Mouse (Mus musculus) lung, postnatal 0 days (tissue): Measurements from ENCODE around the gene Psenen. TPM values are rescaled to one million over a fixed set of nuclear protein-coding genes. Genes with fewer than 3 reads are reported as not detected.

ENCODE experiments used
- ATAC-seq: fragments of 200-750 bp; cut with Nextera tagmentation; 2 replicates; pipeline ENCODE4 v1.8.0; 2017; ENCODE audit warnings: moderate library complexity
- DNase-seq: peaks from one replicate; pipeline ENCODE4 v3.0.0-alpha.2; 2016; ENCODE audit warnings: low spot score
- H3K27ac ChIP-seq: fragments of 300-500 bp; sonication (generic); 2 replicates; pipeline ENCODE4 v1.5.1; 2014; ENCODE audit warnings: antibody characterized with exemption, mild to moderate bottlenecking, low read length, mixed read lengths
- H3K27me3 ChIP-seq: fragments of 300-500 bp; sonication (generic); replicated peaks from 2 replicates; pipeline ENCODE4 v1.6.1; 2014; ENCODE audit warnings: low read length, mixed read lengths; ENCODE audit not compliant: insufficient read depth
- H3K36me3 ChIP-seq: fragments of 300-500 bp; sonication (generic); 2 replicates; pipeline ENCODE4 v1.6.1; 2014; ENCODE audit warnings: low read length, mixed read lengths; ENCODE audit not compliant: insufficient read depth
- H3K4me1 ChIP-seq: fragments of 300-500 bp; sonication (generic); 2 replicates; pipeline ENCODE4 v1.6.1; 2014; ENCODE audit warnings: antibody characterized with exemption, low read depth, low read length, mixed read lengths; ENCODE audit not compliant: insufficient read depth
- H3K4me2 ChIP-seq: fragments of 300-500 bp; sonication (generic); replicated peaks from 2 replicates; pipeline ENCODE4 v1.6.1; 2014; ENCODE audit warnings: low read depth, mild to moderate bottlenecking, low read length, moderate library complexity, mixed read lengths
- H3K4me3 ChIP-seq: fragments of 300-500 bp; sonication (generic); 2 replicates; pipeline ENCODE4 v1.5.1; 2014; ENCODE audit warnings: low read depth, low read length
- H3K9ac ChIP-seq: fragments of 300-500 bp; sonication (generic); replicated peaks from 2 replicates; pipeline ENCODE4 v1.6.1; 2014; ENCODE audit warnings: low read depth, mild to moderate bottlenecking
- H3K9me3 ChIP-seq: fragments of 300-500 bp; sonication (generic); 2 replicates; pipeline ENCODE4 v1.6.1; 2016; ENCODE audit warnings: low read length, mixed read lengths
- CTCF ChIP-seq: IDR thresholded peaks from 2 replicates; pipeline ENCODE4 v1.5.1; 2016; ENCODE audit warnings: antibody characterized with exemption, mild to moderate bottlenecking
- EP300 ChIP-seq: IDR thresholded peaks from 2 replicates; pipeline ENCODE4 v1.6.1; 2016; ENCODE audit warnings: antibody characterized with exemption, mild to moderate bottlenecking, control low read depth
- WGBS: fragments of 180-500 bp; shearing (Covaris S2); extraction: QIAGEN DNeasy Blood & Tissue Kit; methylation state at CpG from one replicate; pipeline ENCODE4 v1.1.7; 2014; 5-methylcytosine and 5-hydroxymethylcytosine counted together
- polyA plus RNA-seq: library from polyadenylated mRNA; unstranded; fragments of >200 nt; fragmentation: Nextera tagmentation; extraction: Ambion mirVana; gene quantifications from 2 replicates; pipeline ENCODE4 v1.2.1, GENCODE M21; 2015

Psenen gene
- polyA plus RNA-seq, 1 experiment from 2014 or later = 184 TPM

DNA sequence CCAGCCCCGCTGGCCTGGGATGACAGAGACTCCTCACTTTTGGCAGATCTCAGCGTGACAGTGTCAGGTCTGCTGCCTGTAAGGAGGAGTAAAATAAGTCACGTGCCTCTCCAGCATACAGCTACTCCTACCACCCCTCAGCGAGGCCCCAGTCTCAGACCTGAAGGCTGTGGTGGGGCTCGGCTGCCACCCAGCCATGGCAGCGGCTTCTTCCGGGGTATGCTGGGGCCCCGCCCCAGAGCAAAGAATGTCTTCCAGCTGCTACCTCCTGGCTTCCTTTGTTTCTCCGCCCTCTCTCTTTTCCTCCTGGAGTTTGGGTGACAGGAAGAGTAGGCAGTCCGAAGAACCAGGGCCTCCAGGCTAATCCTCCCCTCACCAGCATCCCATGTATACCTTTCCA lies 37.5 kb downstream of the Psenen start:
- peaks cover 11% of the 10 kb centered on the region; the same call in 1 of the 2 replicates for H3K36me3 ChIP-seq
- peaks cover 4% of the 10 kb centered on the region; the same call in 1 of the 2 replicates for H3K4me1 ChIP-seq
- no peaks in the 10 kb centered on the region for H3K9me3 ChIP-seq
- H3K27me3 ChIP-seq = no peaks in the 10 kb centered on the region
- 32% methylated on average over 10 of the region's 10 CpGs for WGBS
- H3K9ac ChIP-seq = no peak overlapping the region
- H3K4me2 ChIP-seq = peak overlapping the region; percentile 40
- peak; percentile 65 for ATAC-seq
- 0 out of 2 replicates have a peak overlapping the region, but pooled peaks have one; percentile 4 for H3K27ac ChIP-seq
- peak; percentile 65 for DNase-seq
- peak overlapping the region; percentile 3; the same call in 1 of the 2 replicates for H3K4me3 ChIP-seq
- TF ChIP-seq CTCF (no peak), EP300 (no peak)

DNA sequence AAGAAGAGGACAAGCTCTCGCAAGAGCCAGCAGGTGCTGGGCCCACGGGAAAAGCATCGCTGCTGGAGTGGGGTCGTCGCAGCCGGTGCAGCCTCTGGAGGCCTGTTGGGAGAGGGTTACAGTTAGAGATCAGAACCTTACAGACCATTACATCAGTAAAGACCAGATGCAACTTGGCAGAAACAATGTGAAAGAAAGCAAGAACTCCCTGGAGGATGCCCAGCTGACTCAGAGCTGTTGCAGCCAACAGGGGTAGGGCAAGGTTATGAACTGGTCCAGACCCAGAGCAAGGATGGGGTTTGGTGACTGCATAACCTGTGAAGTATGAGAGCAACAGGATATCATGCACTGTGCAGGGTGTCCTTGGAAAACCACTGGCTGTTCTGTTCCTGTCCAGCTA lies 38.9 kb downstream of the Psenen start:
- ATAC-seq (no peak), DNase-seq (no peak)
- no peak overlapping the region for H3K4me3 ChIP-seq
- no peak overlapping the region for H3K9ac ChIP-seq
- no peaks in the 10 kb centered on the region for H3K36me3 ChIP-seq
- no peak overlapping the region for H3K27ac ChIP-seq
- H3K9me3 ChIP-seq = no peaks in the 10 kb centered on the region
- TF ChIP-seq CTCF = no peak
- no peak for TF ChIP-seq EP300
- 94% methylated on average over 6 of the region's 6 CpGs for WGBS
- peaks cover 4% of the 10 kb centered on the region; the same call in 1 of the 2 replicates for H3K4me1 ChIP-seq
- no peak overlapping the region for H3K4me2 ChIP-seq
- H3K27me3 ChIP-seq = no peaks in the 10 kb centered on the region

DNA sequence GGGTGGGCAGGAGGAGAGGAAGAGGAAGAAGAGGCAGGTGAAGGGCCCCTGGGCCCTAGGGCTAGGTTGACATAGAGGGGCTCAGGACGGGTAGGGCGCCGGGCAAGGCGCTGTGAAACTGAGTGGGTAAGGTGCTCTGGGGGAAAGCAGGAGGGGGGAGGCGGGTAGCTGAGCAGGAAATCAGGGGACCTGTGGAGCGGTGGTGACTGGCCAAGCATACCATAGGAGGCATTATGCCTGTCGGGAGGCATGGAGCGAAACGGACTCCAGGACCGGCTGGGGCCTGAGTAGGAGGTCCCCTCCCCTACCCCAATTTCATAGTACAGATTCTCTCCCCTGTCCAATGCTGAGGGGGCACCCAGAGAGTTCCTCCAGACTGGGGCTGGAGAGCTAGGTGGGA lies 40.6 kb downstream of the Psenen start:
- Histone ChIP-seq H3K4me1 (peaks cover 4% of the 10 kb centered on the region; the same call in 1 of the 2 replicates), H3K4me3 (no peak overlapping the region), H3K36me3 (no peaks in the 10 kb centered on the region), H3K9me3 (no peaks in the 10 kb centered on the region), H3K27me3 (no peaks in the 10 kb centered on the region), H3K27ac (no peak overlapping the region), H3K4me2 (no peak overlapping the region), H3K9ac (no peak overlapping the region)
- 84% methylated on average over 10 of the region's 10 CpGs for WGBS
- no peak for ATAC-seq
- TF ChIP-seq CTCF (no peak), EP300 (no peak)
- no peak for DNase-seq

DNA sequence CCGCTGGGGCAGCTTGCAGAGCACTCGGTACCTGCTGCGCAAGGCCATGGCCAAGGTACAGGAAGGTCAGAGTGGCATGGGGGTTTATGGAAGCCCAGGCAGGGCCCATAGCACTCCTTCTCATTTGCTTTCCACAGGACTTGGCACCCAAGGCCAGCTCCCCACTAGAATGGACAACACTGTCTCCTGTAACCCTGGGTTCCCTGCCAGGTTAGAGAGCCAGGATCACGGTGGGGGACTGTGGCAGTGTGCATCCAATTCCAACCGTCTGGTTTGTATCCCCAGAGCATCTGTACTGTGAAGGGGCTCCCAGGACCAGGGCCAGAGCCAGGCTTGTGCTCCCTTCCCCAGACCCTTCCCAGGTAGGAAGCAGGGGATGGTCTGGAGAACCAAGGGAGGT lies 42.6 kb downstream of the Psenen start:
- DNase-seq (no peak), ATAC-seq (no peak)
- Histone ChIP-seq H3K4me3 (no peak overlapping the region), H3K4me1 (no peaks in the 10 kb centered on the region), H3K4me2 (no peak overlapping the region), H3K27ac (no peak overlapping the region), H3K9ac (no peak overlapping the region), H3K36me3 (no peaks in the 10 kb centered on the region), H3K9me3 (no peaks in the 10 kb centered on the region), H3K27me3 (no peaks in the 10 kb centered on the region)
- 77% methylated on average over 5 of the region's 5 CpGs for WGBS
- TF ChIP-seq EP300 (no peak), CTCF (no peak)

DNA sequence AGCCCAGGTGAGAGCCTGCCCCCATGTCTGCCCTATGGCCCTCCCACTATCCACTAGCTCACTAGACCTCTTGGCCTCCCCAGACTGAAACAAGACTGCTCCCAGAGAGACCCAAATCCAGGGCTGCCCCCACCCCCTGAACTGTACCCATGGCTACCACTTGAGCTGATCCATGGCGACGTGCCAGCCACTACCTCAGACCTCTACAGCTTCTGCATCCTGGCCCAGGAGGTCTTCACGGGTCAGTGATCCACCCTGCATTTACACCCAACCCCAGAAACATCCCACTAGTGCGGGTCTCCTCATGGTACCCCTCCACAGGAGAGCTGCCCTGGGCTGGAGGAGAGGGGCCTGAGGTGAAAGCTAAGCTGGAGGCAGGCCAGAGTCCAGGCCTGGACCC lies 43.0 kb downstream of the Psenen start:
- Histone ChIP-seq H3K27ac (no peak overlapping the region), H3K4me3 (no peak overlapping the region), H3K4me1 (no peaks in the 10 kb centered on the region), H3K9me3 (no peaks in the 10 kb centered on the region), H3K36me3 (no peaks in the 10 kb centered on the region), H3K4me2 (no peak overlapping the region), H3K9ac (no peak overlapping the region), H3K27me3 (no peaks in the 10 kb centered on the region)
- no peak for TF ChIP-seq EP300
- no peak for TF ChIP-seq CTCF
- ATAC-seq (no peak), DNase-seq (no peak)
- WGBS = 77% methylated on average over 4 of the region's 4 CpGs

DNA sequence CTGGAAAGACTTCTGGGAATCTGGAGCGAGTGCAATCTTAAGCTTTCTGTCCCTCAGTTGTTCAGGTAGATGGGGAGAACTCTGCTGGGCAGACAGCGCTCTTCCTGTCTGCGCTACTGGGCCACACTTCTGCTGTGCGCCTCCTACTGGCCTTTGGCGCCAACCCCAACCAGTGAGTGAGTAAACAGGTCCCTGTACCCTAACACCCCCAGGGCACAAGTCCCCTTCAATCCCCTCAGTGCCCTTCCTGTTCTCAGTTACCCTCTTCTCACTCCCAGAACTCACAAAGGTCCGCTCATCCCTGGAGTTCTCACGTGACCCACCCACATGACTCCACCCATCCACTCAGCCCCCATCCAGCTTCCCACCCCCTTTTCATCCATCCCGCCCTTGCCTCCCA lies 45.1 kb downstream of the Psenen start:
- no peak for DNase-seq
- H3K4me1 ChIP-seq = no peaks in the 10 kb centered on the region
- no peaks in the 10 kb centered on the region for H3K36me3 ChIP-seq
- H3K4me2 ChIP-seq = no peak overlapping the region
- H3K27ac ChIP-seq = no peak overlapping the region
- no peak overlapping the region for H3K9ac ChIP-seq
- H3K9me3 ChIP-seq = no peaks in the 10 kb centered on the region
- no peak for ATAC-seq
- 32% methylated on average over 8 of the region's 8 CpGs for WGBS
- TF ChIP-seq CTCF = no peak
- TF ChIP-seq EP300 = no peak
- H3K4me3 ChIP-seq = no peak overlapping the region
- H3K27me3 ChIP-seq = no peaks in the 10 kb centered on the region
